Mouse (Mus musculus) forebrain, embryonic 13.5 days (tissue): ENCODE results near the gene Ppp1r12c. TPM values are rescaled to one million over a fixed set of nuclear protein-coding genes. Genes with fewer than 3 reads are reported as not detected.
A peak's percentile ranks its signal among the peaks of the same experiment; 100 is the strongest.

Source experiments
- ATAC-seq: fragments of 200-750 bp; cut with Nextera tagmentation; 2 replicates; pipeline ENCODE4 v1.8.0; 2017
- H3K27ac ChIP-seq: fragments of 300-500 bp; sonication (generic); 2 replicates; pipeline ENCODE4 v1.5.1; 2015; ENCODE audit warnings: inconsistent platforms, mild to moderate bottlenecking, moderate library complexity
- H3K27me3 ChIP-seq: fragments of 300-500 bp; sonication (generic); 2 replicates; pipeline ENCODE4 v1.6.1; 2015; ENCODE audit warnings: mild to moderate bottlenecking, inconsistent platforms
- H3K36me3 ChIP-seq: fragments of 300-500 bp; sonication (generic); 2 replicates; pipeline ENCODE4 v1.6.1; 2015; ENCODE audit warnings: mild to moderate bottlenecking, inconsistent platforms; ENCODE audit not compliant: poor library complexity, severe bottlenecking
- H3K4me1 ChIP-seq: fragments of 300-500 bp; sonication (generic); 2 replicates; pipeline ENCODE4 v1.6.1; 2015; ENCODE audit warnings: inconsistent platforms
- H3K4me2 ChIP-seq: fragments of 300-500 bp; sonication (generic); 2 replicates; pipeline ENCODE4 v1.6.1; 2015; ENCODE audit warnings: inconsistent platforms, mild to moderate bottlenecking, moderate library complexity
- H3K4me3 ChIP-seq: fragments of 300-500 bp; sonication (generic); 2 replicates; pipeline ENCODE4 v1.5.1; 2015; ENCODE audit warnings: mild to moderate bottlenecking, inconsistent platforms
- H3K9ac ChIP-seq: fragments of 300-500 bp; sonication (generic); 2 replicates; pipeline ENCODE4 v1.6.1; 2015; ENCODE audit warnings: mild to moderate bottlenecking, inconsistent platforms
- H3K9me3 ChIP-seq: fragments of 300-500 bp; sonication (generic); replicated peaks from 2 replicates; pipeline ENCODE4 v1.6.1; 2016; ENCODE audit warnings: inconsistent platforms
- WGBS: fragments of 180-500 bp; shearing (Covaris S2); methylation state at CpG from one replicate; pipeline ENCODE4 v1.1.7; 2015; 5-methylcytosine and 5-hydroxymethylcytosine counted together
- polyA plus RNA-seq: library from polyadenylated mRNA; unstranded; fragments of >200 nt; fragmentation: Nextera tagmentation; extraction: Ambion mirVana; gene quantifications from 2 replicates; pipeline ENCODE4 v1.2.1, GENCODE M21; 2015

The Ppp1r12c gene
- polyA plus RNA-seq, 1 experiment from 2014 or later, result 33.8 TPM

DNA sequence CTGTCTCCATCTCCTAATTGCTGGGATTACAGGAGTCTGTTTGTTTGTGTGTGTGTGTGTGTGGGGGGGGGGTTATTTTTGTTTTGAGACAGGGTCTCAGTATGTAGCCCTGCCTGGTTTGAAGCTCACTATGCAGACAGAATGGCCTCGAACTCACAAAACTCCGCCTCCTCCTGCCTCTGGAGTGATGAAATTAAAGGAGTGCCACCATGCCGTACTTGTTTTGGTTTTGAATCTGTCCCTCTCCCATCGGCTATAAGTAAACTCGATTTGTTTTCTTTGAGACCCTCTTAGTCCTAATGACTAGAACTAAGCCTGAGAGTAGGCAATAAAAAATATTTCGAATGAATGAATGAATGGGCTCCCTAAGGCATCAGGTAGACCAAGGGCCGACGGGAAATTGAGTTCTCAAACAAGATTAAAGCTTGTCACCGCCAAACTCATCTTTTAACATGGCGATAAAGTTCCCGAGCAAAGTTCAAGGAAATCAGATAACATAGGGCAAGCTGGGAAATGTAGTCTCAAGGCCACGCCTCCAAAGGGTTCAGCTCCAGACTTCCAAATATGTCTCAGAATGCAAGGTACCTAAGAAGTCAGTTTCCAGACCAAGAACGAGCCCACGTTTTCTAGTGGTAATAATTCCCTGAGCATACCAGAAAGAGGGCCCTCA is 1.1 kb upstream of the Ppp1r12c start:
- Histone ChIP-seq H3K4me3 (peak overlapping the region; percentile 77), H3K27ac (no peak overlapping the region), H3K9me3 (no peaks in the 10 kb centered on the region), H3K4me1 (peaks cover 35% of the 10 kb centered on the region), H3K9ac (0 out of 2 replicates have a peak overlapping the region, but pooled peaks have one; percentile 95), H3K36me3 (0 out of 2 replicates have a peak, but pooled peaks cover 3% of the 10 kb centered on the region), H3K27me3 (no peaks in the 10 kb centered on the region), H3K4me2 (peak overlapping the region; percentile 82)
- 9% methylated on average over 14 of the region's 14 CpGs for WGBS
- ATAC-seq, result peak; percentile 14; the same call in 1 of the 2 replicates

DNA sequence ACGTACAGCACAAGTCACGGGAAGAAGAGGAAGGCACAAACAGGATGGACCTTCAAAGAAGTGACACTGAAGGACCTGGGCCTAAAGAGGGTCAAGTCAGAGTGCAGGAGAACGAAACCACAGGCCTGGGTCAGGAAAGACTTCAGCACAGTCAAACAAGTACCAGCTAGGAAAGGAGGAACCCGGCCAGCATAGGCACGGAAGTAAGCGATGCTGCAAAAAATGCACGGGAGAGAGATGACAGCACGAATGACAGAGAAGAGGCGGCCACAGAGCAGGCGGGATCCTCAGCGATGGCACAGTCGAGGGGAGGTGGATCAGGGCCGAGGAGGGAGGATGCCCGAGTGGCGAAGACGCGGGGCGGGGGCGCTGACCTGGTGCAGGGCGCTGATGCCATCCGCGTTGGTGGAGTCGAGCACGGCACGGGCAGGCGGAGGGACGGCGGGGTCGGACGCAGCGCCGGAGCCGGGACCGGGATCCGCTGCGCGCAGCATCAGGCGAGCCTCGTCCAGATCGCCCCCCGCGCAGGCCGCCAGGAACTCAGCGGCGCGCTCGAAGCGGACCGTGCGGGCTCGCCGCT is 498 bp downstream of the Ppp1r12c start:
- Histone ChIP-seq H3K4me1 (peaks cover 41% of the 10 kb centered on the region), H3K9ac (peak overlapping the region; percentile 95), H3K27ac (peak overlapping the region; percentile 81), H3K4me2 (peak overlapping the region; percentile 82), H3K27me3 (no peaks in the 10 kb centered on the region), H3K36me3 (peaks cover 17% of the 10 kb centered on the region), H3K9me3 (no peaks in the 10 kb centered on the region), H3K4me3 (peak overlapping the region; percentile 77)
- WGBS, result 1% methylated on average over 29 of the region's 52 CpGs
- ATAC-seq, result peak; percentile 57

DNA sequence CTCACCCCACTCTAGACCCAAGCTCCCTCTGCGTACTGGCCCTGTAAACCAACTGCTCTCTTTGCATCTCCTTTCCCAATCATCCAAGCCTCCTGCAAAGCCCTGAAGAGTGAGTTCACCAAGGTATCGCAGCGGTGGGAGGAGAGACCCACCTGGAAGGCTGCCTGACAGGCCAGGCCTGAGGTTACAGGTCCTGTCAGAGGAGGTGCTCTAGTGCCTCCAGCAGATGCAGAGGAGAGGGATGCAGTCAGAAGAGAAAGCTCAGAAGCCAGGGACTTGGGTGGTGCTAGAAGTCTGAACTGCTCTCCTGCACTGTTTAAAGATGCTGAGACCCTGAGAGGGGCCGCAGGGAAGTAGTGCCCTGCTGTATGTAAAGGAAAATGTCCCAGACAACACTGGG is 2.4 kb downstream of the Ppp1r12c start:
- ATAC-seq, result no peak
- WGBS, result 84% methylated on average over 4 of the region's 4 CpGs
- H3K4me3 ChIP-seq, result peak overlapping the region; percentile 77
- H3K4me2 ChIP-seq, result peak overlapping the region; percentile 82
- H3K36me3 ChIP-seq, result peaks cover 32% of the 10 kb centered on the region
- no peaks in the 10 kb centered on the region for H3K9me3 ChIP-seq
- H3K9ac ChIP-seq, result peak overlapping the region; percentile 95
- no peaks in the 10 kb centered on the region for H3K27me3 ChIP-seq
- H3K4me1 ChIP-seq, result peaks cover 41% of the 10 kb centered on the region
- H3K27ac ChIP-seq, result no peak overlapping the region

DNA sequence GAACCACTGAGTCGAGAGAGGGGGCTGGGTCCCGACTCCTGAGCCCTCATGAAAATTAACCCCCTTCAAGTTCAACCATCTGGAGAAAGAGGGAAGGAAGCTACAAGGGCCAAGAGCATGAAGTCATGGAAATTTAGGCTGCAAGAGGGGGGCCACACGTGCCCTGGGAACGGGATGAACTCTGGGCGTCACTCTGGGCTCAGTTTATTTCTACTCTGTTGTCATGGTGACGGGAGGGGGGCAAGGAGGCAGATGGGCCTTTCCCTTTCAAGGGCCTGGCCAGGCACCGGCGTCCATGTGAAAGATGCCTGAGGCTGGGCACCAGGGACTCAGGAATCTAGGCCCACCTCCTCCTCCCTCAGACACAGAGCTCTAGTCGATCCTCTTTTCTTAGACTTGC is 3.2 kb downstream of the Ppp1r12c start:
- Histone ChIP-seq H3K27ac (peak overlapping the region; percentile 27; the same call in 1 of the 2 replicates), H3K4me3 (peak overlapping the region; percentile 9; the same call in 1 of the 2 replicates), H3K4me2 (peak overlapping the region; percentile 82), H3K4me1 (peaks cover 41% of the 10 kb centered on the region), H3K36me3 (peaks cover 38% of the 10 kb centered on the region), H3K27me3 (no peaks in the 10 kb centered on the region), H3K9ac (peak overlapping the region; percentile 95), H3K9me3 (no peaks in the 10 kb centered on the region)
- WGBS, result 19% methylated on average over 9 of the region's 9 CpGs
- no peak for ATAC-seq

DNA sequence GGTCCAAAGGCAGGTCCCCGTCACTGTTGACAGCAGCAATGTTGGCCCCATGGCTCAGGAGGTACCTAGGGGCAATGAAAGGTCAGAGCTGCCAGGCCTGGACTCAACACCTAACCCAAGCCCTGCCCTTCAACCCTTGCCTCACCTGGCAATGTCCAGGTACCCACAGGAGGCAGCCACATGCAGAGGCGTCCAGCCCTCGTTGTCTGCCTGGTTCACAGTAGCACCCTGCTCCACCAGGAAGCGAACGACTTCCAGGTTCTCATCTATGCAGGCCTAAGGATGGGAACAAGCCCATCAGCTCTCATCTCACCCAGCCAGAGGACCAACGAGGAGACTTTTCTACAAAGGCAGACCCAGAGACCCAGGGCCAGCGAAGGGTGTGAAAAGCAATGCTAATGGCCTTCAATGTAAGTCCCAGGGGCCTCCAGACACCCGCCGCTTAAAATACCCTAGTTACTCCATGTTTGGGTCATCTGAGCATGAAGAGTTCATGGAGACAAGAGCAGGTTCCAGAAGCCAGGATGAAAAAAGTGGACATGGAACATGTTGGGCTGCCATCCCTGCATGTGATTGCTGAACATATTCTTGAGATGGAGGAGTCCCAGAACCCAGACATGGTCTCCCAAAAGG is 4.1 kb downstream of the Ppp1r12c start:
- Histone ChIP-seq H3K27me3 (no peaks in the 10 kb centered on the region), H3K9ac (no peak overlapping the region), H3K4me2 (no peak overlapping the region), H3K9me3 (no peaks in the 10 kb centered on the region), H3K36me3 (peaks cover 47% of the 10 kb centered on the region), H3K4me1 (peaks cover 41% of the 10 kb centered on the region), H3K4me3 (no peak overlapping the region), H3K27ac (no peak overlapping the region)
- 92% methylated on average over 9 of the region's 9 CpGs for WGBS
- ATAC-seq, result no peak

DNA sequence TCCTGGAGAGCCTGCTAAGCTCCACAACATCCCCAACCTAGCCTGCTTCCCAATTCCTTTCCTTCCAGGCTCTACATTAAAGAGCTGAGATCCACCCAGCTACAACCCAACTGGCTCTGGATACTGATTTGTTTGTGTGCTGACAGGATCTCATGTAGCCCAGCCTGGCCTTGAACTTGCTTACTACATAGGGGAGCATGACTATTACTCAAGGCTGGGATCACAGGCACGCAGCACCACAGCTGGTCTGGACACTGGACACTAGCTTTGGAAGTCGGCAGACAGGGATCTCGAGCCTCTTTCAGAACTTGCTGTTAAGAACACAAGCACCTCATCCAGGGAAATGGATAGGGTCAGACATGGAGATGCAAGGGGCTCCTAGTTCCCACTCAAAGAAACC is 5.0 kb downstream of the Ppp1r12c start:
- Histone ChIP-seq H3K4me3 (no peak overlapping the region), H3K9ac (no peak overlapping the region), H3K4me2 (no peak overlapping the region), H3K9me3 (no peaks in the 10 kb centered on the region), H3K4me1 (peaks cover 39% of the 10 kb centered on the region), H3K36me3 (peaks cover 56% of the 10 kb centered on the region), H3K27me3 (no peaks in the 10 kb centered on the region), H3K27ac (no peak overlapping the region)
- no peak for ATAC-seq
- WGBS, result 92% methylated on average over 3 of the region's 3 CpGs

DNA sequence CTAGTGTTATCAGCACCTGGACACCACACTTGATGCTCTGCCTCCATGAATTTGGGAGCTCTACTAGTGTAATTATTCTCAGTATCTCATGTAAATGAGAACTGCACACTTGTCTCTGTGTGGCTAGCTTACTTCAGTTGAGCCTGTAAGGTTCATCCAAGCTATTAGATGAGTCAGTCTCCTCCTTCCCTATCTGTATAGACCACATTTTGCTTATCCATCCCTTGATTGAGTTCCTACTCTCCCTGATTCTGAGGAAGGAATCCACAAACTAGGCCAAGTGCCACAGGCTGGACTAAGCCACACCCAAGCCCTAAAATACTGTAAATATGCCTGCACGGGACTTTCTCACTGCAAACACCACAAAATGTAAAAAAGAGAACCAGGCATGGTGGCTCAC is 7.5 kb downstream of the Ppp1r12c start:
- peaks cover 73% of the 10 kb centered on the region for H3K36me3 ChIP-seq
- 86% methylated on average over 1 of the region's 1 CpGs for WGBS
- H3K27me3 ChIP-seq, result no peaks in the 10 kb centered on the region
- no peak for ATAC-seq
- H3K4me3 ChIP-seq, result no peak overlapping the region
- H3K4me2 ChIP-seq, result no peak overlapping the region
- no peak overlapping the region for H3K9ac ChIP-seq
- H3K27ac ChIP-seq, result no peak overlapping the region
- H3K9me3 ChIP-seq, result no peaks in the 10 kb centered on the region
- H3K4me1 ChIP-seq, result peaks cover 20% of the 10 kb centered on the region

DNA sequence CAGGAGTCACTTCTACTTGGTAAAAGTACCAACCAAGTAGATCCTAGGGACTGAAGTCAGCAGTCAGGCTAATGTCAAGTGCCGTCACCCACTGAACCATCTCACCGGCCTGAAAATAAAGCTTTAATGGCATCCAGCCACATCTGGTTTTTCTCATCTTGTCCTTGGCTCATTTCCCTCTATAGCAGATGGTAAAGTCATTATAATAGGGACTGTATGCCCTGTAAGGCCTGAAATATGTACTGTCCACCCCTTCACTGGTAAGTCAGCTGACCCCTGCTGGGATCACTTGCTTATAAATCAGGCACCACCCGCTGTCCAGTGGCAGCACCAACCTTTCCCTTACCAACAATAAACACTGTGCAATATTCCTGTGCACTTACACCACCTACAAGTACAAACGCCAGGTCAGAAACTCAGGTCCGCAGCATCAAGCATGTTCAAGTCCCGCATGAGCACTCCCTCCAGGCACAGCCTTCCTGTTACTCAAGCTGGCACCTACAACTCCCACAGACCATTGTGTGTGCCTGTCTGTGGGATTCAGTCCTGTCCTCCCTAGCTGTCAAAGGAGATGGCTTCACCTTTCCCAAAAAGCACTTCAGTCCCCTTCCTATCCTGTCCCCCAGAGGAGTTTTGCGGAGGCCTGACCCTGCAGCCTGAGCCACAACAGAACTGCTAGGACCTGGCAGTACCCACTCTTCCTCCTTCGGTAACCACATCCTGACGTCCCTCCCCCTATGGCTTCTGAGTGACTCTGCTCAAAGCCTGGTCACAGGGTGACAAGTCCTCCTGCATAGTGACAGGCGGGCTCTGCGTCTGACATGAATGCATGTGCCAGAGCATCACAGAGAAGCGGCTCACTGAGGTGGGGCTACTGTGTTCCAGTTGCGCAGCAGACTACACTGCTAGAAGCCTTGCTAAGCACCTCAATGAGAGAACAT is 8.9 kb downstream of the Ppp1r12c start:
- peaks cover 86% of the 10 kb centered on the region for H3K36me3 ChIP-seq
- ATAC-seq, result no peak
- no peak overlapping the region for H3K9ac ChIP-seq

DNA sequence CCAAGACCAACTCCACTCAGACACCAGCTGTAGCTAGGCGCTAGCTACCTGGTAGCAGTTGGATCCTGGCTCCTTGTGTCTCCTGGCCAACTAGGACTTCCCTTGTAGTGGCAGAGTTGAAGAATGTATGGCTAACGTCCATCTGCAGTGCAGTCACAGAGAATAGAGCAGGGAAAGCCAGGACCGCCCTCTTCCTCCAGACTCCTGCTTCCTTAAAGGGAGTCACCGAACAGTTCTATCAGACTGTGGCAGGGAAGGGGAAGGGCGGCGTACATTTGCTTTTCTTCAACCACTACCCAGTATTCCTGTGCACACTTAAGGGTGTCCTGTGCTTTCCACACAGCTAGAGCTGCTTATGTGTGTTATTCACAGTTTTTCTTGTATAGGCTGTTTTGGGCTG is 10.2 kb downstream of the Ppp1r12c start:
- H3K4me1 ChIP-seq, result no peaks in the 10 kb centered on the region
- H3K27ac ChIP-seq, result no peak overlapping the region
- ATAC-seq, result no peak
- H3K36me3 ChIP-seq, result peaks cover 86% of the 10 kb centered on the region
- H3K9me3 ChIP-seq, result no peaks in the 10 kb centered on the region
- no peaks in the 10 kb centered on the region for H3K27me3 ChIP-seq
- no peak overlapping the region for H3K4me3 ChIP-seq
- no peak overlapping the region for H3K9ac ChIP-seq
- WGBS, result 88% methylated on average over 6 of the region's 6 CpGs
- no peak overlapping the region for H3K4me2 ChIP-seq

More for the DNA sequence above, 8.9 kb downstream of the Ppp1r12c start:
- WGBS, result 94% methylated on average over 13 of the region's 13 CpGs
- Histone ChIP-seq H3K4me3 (no peak overlapping the region), H3K4me1 (peaks cover 6% of the 10 kb centered on the region; the same call in 1 of the 2 replicates), H3K27ac (no peak overlapping the region), H3K9me3 (no peaks in the 10 kb centered on the region), H3K27me3 (no peaks in the 10 kb centered on the region), H3K4me2 (no peak overlapping the region)

DNA sequence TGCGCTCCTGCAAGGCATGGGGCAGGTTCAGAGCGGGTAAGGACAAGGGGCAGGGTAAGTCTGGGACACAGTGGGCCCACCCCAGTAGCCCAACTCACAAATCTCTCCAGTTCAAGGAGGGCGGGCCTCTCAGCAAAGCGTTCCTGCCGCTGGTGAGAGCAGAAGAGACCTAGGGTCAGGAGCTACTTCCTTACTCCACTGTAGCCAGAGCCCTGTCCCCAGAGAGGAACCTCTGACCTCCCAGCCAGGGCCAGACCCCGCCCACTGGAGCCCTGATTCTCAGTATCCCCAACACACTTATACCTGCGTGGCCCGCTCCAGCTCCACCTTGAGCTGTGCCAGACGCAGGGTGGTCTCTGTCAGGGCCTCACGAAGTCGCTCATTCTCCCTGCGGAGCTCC is 19.2 kb downstream of the Ppp1r12c start:
- 88% methylated on average over 12 of the region's 12 CpGs for WGBS
- H3K36me3 ChIP-seq, result peaks cover 61% of the 10 kb centered on the region

DNA sequence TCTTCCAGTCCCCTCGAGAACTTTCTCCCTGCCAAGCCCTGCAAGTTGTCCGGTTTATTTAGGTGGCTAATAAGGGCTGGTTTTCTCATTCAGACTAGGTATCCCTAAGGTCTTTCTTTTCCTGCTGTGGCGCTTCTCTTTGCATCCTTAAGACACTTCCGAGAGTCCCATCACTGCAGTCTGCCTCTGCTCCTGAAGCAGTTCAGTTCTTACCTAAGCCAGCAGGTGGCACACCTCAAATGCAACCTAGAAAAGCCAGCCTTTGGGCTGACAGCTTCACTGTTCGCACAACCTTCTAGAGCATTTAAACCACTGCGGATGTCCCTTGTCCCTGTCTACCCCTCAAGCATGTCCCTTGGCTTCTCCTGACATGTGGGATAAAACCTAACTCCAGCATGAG is 21.8 kb downstream of the Ppp1r12c start:
- peak overlapping the region; percentile 84; the same call in 1 of the 2 replicates for H3K4me2 ChIP-seq
- H3K9me3 ChIP-seq, result no peaks in the 10 kb centered on the region
- no peak overlapping the region for H3K4me3 ChIP-seq
- ATAC-seq, result no peak
- no peak overlapping the region for H3K9ac ChIP-seq
- peaks cover 30% of the 10 kb centered on the region for H3K27me3 ChIP-seq
- peaks cover 36% of the 10 kb centered on the region for H3K36me3 ChIP-seq
- 24% methylated on average over 6 of the region's 6 CpGs for WGBS
- H3K27ac ChIP-seq, result no peak overlapping the region
- peaks cover 21% of the 10 kb centered on the region for H3K4me1 ChIP-seq

More for the DNA sequence above, 19.2 kb downstream of the Ppp1r12c start:
- Histone ChIP-seq H3K9me3 (no peaks in the 10 kb centered on the region), H3K4me3 (no peak overlapping the region), H3K4me1 (peaks cover 21% of the 10 kb centered on the region), H3K27me3 (peaks cover 10% of the 10 kb centered on the region), H3K9ac (no peak overlapping the region), H3K27ac (no peak overlapping the region), H3K4me2 (no peak overlapping the region)
- no peak for ATAC-seq
